Mouse (Mus musculus) heart, adult 2 months (tissue): ENCODE results near the gene Gskip.

Experiments used
- CTCF ChIP-seq: fragments of 200-600 bp; IDR thresholded peaks from 2 replicates; pipeline ENCODE4 v1.8.1; 2022; ENCODE audit warnings: antibody characterized with exemption, mild to moderate bottlenecking, moderate library complexity
- EP300 ChIP-seq: fragments of 200-500 bp; IDR thresholded peaks from 2 replicates; pipeline ENCODE4 v1.6.1; 2011; ENCODE audit warnings: low read depth, low read length, control low read depth; ENCODE audit not compliant: insufficient read depth
- POLR2A ChIP-seq: fragments of 200-500 bp; IDR thresholded peaks from 2 replicates; pipeline ENCODE4 v1.6.1; 2011; ENCODE audit warnings: mild to moderate bottlenecking, low read depth, low read length, control low read depth; ENCODE audit not compliant: insufficient read depth

- no peak for TF ChIP-seq CTCF
- no peak for TF ChIP-seq EP300
- TF ChIP-seq POLR2A, result no peak
These were observed 63.5 kb downstream of the Gskip start for GRCm38 (mm10) chr12:105748114-105748513.
